Mouse (Mus musculus) heart, embryonic 14.5 days (tissue): ENCODE measurements around the gene H2-DMa. TPM values are rescaled to one million over a fixed set of nuclear protein-coding genes. Genes with fewer than 3 reads are reported as not detected.
"Not testable (repeated sequence)": the region's sequence is repeated elsewhere in the genome, so short reads cannot be mapped to it uniquely, and the experiment has no call there.

Experiments used
- ATAC-seq: fragments of 200-750 bp; cut with Nextera tagmentation; 2 replicates; pipeline ENCODE4 v1.8.0; 2017; ENCODE audit warnings: low read depth, moderate TSS enrichment; ENCODE audit not compliant: insufficient number of reproducible peaks, insufficient read depth, low FRiP score
- H3K27ac ChIP-seq, 2 experiments: fragments of 200-500 bp in 1 of 2; fragments of 300-500 bp in 1 of 2; sonication (generic) in 1 of 2; replicated peaks in 1 of 2; 2 replicates each; pipeline ENCODE4 v1.5.1; 2012 to 2014; ENCODE audit warnings: low read depth in 2 of 2, low read length in 2 of 2, control low read depth in 1 of 2, mild to moderate bottlenecking in 1 of 2, mixed read lengths in 1 of 2; ENCODE audit not compliant: control insufficient read depth in 1 of 2, insufficient read depth in 1 of 2
- H3K27me3 ChIP-seq: fragments of 300-500 bp; sonication (generic); 2 replicates; pipeline ENCODE4 v1.6.1; 2014; ENCODE audit warnings: mild to moderate bottlenecking, low read length, control low read depth; ENCODE audit not compliant: control insufficient read depth, insufficient read depth
- H3K36me3 ChIP-seq: fragments of 300-500 bp; sonication (generic); 2 replicates; pipeline ENCODE4 v1.6.1; 2014; ENCODE audit warnings: mild to moderate bottlenecking, control low read depth, low read length, mixed read lengths; ENCODE audit not compliant: control insufficient read depth, insufficient read depth
- H3K4me1 ChIP-seq, 2 experiments: fragments of 200-500 bp in 1 of 2; fragments of 300-500 bp in 1 of 2; sonication (generic) in 1 of 2; 2 replicates each; pipeline ENCODE4 v1.6.1; 2012 to 2014; ENCODE audit warnings: low read length in 2 of 2, control low read depth in 1 of 2, mixed read lengths in 1 of 2; ENCODE audit not compliant: control insufficient read depth in 2 of 2, insufficient read depth in 2 of 2
- H3K4me2 ChIP-seq: fragments of 300-500 bp; sonication (generic); 2 replicates; pipeline ENCODE4 v1.6.1; 2014; ENCODE audit warnings: mild to moderate bottlenecking, low read length
- H3K4me3 ChIP-seq, 2 experiments: fragments of 200-500 bp in 1 of 2; fragments of 300-500 bp in 1 of 2; sonication (generic) in 1 of 2; 2 replicates each; pipeline ENCODE4 v1.5.1; 2012 to 2014; ENCODE audit warnings: low read length in 2 of 2, mild to moderate bottlenecking in 2 of 2, control low read depth in 1 of 2, low read depth in 1 of 2, moderate library complexity in 1 of 2; ENCODE audit not compliant: control insufficient read depth in 1 of 2, insufficient read depth in 1 of 2
- H3K9ac ChIP-seq: fragments of 300-500 bp; sonication (generic); 2 replicates; pipeline ENCODE4 v1.6.1; 2014; ENCODE audit warnings: mild to moderate bottlenecking, low read length
- H3K9me3 ChIP-seq: fragments of 300-500 bp; sonication (generic); 2 replicates; pipeline ENCODE4 v1.6.1; 2016; ENCODE audit warnings: low read length, control low read depth; ENCODE audit not compliant: control insufficient read depth
- WGBS: fragments of 180-500 bp; shearing (Covaris S2); extraction: QIAGEN DNeasy Blood & Tissue Kit; methylation state at CpG from one replicate; pipeline ENCODE4 v1.1.7; 2014; 5-methylcytosine and 5-hydroxymethylcytosine counted together
- polyA plus RNA-seq: library from polyadenylated mRNA; unstranded; fragments of >200 nt; fragmentation: Nextera tagmentation; extraction: Ambion mirVana; gene quantifications from 2 replicates; pipeline ENCODE4 v1.2.1, GENCODE M21; 2014

Gene H2-DMa
- polyA plus RNA-seq, 1 experiment from 2014 or later, result 5.7 TPM

DNA sequence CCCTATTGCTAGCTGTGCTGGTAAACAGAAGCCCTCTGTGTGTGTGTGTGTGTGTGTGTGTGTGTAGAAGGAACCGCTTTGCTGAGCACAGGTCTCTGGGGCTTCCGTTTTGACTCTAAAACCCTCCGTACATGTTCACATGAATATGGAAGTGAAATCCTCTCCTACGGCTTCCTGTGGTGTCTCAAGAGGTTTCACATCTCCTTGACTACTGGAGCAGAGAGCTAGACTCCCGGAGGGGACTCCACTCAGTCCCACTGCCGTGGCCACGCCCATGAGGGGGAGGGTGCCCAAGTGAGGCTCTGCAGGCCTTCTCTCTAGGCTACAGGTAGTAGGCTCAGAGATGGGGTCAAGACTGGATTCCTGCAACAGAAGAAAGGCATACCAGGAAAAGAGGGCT is 23.7 kb downstream of the H2-DMa start, which contains the start of gene H2-DMb2:
Gene H2-DMb2, plus strand, starts transcription at position 275 of the 400 bp plus-strand sequence.
- 38% methylated on average over 7 of the region's 7 CpGs for WGBS
- H3K4me3 ChIP-seq, result no peak within 1 kb of the TSS
- H3K36me3 ChIP-seq, result no peaks in the 10 kb centered on the region
- H3K4me2 ChIP-seq, result no peak within 1 kb of the TSS
- peaks cover 3 to 9% of the 10 kb centered on the region in 2 experiments; a peak in 2 of 4 replicates for H3K4me1 ChIP-seq
- H3K27me3 ChIP-seq, result peaks cover 29% of the 10 kb centered on the region
- H3K9ac ChIP-seq, result no peak within 1 kb of the TSS
- H3K9me3 ChIP-seq, result no peaks in the 10 kb centered on the region
- no peak for ATAC-seq
- no peak within 1 kb of the TSS for H3K27ac ChIP-seq

DNA sequence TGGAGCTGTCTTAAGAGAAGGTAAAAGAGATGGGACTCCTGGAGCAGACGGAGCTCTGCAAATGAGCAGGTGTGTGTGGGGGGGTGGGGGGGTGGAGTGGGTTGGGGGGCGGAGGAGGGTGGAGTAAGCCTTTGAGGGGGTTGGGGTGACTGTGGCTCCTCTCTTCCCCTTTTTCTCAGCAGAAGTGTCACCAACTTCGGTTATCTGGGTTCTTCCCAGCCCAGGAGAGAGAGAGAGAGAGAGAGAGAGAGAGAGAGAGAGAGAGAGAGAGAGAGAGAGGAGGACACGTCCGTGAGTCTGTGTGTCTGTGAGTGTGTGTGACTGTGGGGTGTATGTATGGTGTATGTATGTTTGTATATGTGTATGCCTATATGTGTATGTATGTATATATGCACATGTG is 24.1 kb downstream of the H2-DMa start:
- 55% methylated on average over 5 of the region's 5 CpGs for WGBS
- peaks cover 25% of the 10 kb centered on the region for H3K27me3 ChIP-seq

DNA sequence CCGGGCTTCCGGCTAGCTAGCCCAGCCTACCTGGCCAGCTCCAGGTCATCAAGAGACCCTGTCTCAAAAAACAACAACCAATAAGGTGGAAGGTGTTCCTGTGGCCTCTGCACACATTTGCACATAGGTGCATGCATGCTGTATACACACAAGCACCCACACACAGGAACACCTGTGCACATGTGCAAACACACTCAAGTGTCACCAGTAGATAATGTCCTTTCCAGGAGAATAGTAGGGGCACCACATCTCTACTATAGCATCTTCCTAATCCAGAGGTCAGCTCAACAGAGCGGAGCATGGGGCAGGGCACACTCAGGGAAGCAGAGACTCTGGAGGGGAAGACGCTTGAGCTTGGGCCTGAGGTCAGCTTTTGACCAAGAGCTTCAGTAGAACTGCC is 24.9 kb downstream of the H2-DMa start:
- H3K4me1 ChIP-seq, H3K4me2 ChIP-seq, H3K36me3 ChIP-seq, H3K27ac ChIP-seq, H3K9ac ChIP-seq, H3K9me3 ChIP-seq, ATAC-seq, H3K4me3 ChIP-seq: not testable (repeated sequence)
- 92% methylated on average over 4 of the region's 4 CpGs for WGBS
- peaks cover 19% of the 10 kb centered on the region; the same call in 1 of the 2 replicates for H3K27me3 ChIP-seq

More for the DNA sequence above, 24.1 kb downstream of the H2-DMa start:
- Histone ChIP-seq H3K9ac (no peak overlapping the region), H3K9me3 (no peaks in the 10 kb centered on the region), H3K4me2 (no peak overlapping the region), H3K36me3 (no peaks in the 10 kb centered on the region), H3K4me3 (no peak overlapping the region), H3K27ac (no peak overlapping the region), H3K4me1 (peaks cover 3 to 9% of the 10 kb centered on the region in 2 experiments; a peak in 2 of 4 replicates)
- no peak for ATAC-seq

DNA sequence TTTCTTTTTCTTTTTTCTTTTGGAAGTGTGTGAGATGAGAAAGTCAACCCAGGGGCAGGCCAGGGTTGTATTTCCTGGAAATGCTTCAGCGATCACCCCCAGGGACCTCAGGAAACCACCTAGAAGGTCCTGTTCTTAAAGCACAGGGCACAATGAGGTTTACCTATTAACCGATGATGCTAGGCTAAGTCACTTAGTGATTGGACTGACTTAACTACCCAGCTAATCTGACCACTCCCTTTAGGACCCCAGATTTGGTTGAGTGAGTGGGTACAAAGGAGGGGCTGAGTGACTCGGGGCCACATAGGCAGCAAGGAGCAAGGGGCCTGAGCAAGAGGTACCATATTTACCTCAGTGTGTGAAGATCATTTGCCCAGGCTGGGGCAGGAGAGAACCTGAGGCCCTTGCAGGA is 25.6 kb downstream of the H2-DMa start:
- Histone ChIP-seq H3K36me3 (no peaks in the 10 kb centered on the region), H3K4me3 (no peak overlapping the region), H3K27ac (no peak overlapping the region), H3K27me3 (peaks cover 16% of the 10 kb centered on the region; the same call in 1 of the 2 replicates), H3K9ac (no peak overlapping the region), H3K4me2 (no peak overlapping the region), H3K9me3 (no peaks in the 10 kb centered on the region), H3K4me1 (peaks cover 3% of the 10 kb centered on the region in 2 experiments; a peak in 2 of 4 replicates)
- no peak for ATAC-seq
- 69% methylated on average over 3 of the region's 3 CpGs for WGBS

DNA sequence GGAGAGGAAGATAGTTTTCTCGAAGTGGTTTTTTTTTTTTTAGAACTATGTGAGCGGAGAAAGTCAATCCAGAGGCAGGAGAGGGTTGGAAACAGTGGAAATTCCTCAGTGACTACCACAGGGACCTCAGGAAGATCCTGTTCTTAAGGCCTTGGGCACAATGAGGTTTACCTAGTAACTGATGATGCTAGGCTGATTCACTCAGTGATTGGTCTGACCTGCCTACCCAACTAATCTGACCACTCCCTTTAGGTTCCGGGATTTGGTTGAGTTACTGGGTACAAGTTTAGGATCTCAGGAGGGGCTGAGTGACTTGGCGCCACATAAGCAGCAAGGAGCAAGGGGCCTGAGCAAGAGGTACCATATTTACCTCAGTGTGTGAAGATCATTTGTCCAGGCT is 33.6 kb downstream of the H2-DMa start, which contains the start of gene H2-DMb1:
Gene H2-DMb1, plus strand, starts transcription at position 150 of the 400 bp plus-strand sequence.
- Histone ChIP-seq H3K9ac (no peak within 1 kb of the TSS), H3K36me3 (no peaks in the 10 kb centered on the region), H3K4me1 (no peaks in the 10 kb centered on the region), H3K27me3 (no peaks in the 10 kb centered on the region), H3K9me3 (no peaks in the 10 kb centered on the region), H3K4me3 (no peak within 1 kb of the TSS), H3K27ac (no peak within 1 kb of the TSS), H3K4me2 (no peak within 1 kb of the TSS)
- WGBS, result 49% methylated on average over 4 of the region's 4 CpGs
- no peak for ATAC-seq

DNA sequence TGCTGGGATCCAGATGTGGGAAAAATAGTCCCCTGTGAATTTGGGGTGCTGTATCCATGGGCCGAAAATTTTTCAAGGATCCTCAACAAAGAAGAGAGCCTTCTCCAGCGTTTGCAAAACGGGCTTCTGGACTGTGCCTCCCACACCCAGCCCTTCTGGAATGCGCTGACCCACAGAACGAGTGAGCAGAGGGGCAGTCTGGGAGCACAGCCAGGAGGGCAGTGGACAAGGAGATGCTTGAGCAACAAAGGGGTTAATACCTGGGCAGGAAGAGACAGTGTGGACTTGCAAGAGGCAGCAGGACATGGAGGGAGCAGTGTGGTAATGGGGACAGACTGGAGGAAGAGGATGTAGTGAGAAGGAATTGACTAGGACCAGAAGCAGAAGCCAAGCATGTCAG is 36.2 kb downstream of the H2-DMa start:
- Histone ChIP-seq H3K9me3 (no peaks in the 10 kb centered on the region), H3K36me3 (no peaks in the 10 kb centered on the region), H3K4me2 (no peak overlapping the region), H3K4me3 (no peak overlapping the region), H3K27me3 (no peaks in the 10 kb centered on the region), H3K9ac (no peak overlapping the region), H3K27ac (no peak overlapping the region), H3K4me1 (no peaks in the 10 kb centered on the region)
- ATAC-seq, result no peak
- 37% methylated on average over 5 of the region's 5 CpGs for WGBS

DNA sequence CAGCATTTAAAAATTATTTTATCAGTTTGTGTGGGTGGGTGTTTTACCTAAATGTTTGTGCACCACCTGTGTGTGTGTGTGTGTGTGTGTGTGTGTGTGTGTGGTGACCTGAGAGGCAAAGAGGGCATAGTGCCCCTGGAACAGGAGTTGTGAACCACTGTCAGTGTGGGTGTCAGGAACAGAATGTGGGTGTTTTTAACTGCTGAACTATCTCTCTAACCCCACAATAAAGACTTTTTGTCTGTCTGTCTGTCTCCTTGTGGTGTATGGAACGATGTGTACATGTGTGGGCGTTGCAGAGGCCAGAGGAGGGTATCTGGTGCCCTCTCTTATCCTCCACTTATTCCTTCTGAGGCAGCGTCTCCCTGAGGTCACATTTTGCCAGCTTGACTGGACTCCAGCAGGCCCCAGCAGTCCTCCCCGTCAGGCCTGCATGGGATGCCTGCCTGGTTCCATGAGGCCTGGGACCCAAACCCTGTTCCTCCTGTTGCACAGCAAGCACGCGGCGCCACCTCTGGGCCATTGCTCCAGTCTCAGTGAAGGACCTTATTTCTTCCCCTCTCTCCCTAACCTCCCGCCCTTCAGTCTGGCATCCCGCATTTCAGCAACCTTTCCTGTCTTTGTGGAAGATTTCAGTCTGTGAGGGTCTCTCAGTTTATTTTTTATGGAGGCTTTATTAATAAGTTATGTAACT is 45.0 kb downstream of the H2-DMa start:
- H3K9ac ChIP-seq, result no peak overlapping the region
- 0 out of 2 replicates have a peak, but pooled peaks cover 3% of the 10 kb centered on the region for H3K27me3 ChIP-seq
- no peak for ATAC-seq
- H3K27ac ChIP-seq, result no peak overlapping the region
- H3K9me3 ChIP-seq, result 0 out of 2 replicates have a peak, but pooled peaks cover 4% of the 10 kb centered on the region
- WGBS, result 30% methylated on average over 9 of the region's 9 CpGs
- no peak overlapping the region for H3K4me3 ChIP-seq
- H3K4me2 ChIP-seq, result no peak overlapping the region
- H3K4me1 ChIP-seq, result no peaks in the 10 kb centered on the region
- no peaks in the 10 kb centered on the region for H3K36me3 ChIP-seq
